Mouse (Mus musculus) lung, postnatal 0 days (tissue): ENCODE data around the gene Ankzf1.

Experiments used
- CTCF ChIP-seq: IDR thresholded peaks from 2 replicates; pipeline ENCODE4 v1.5.1; 2016; ENCODE audit warnings: antibody characterized with exemption, mild to moderate bottlenecking
- EP300 ChIP-seq: IDR thresholded peaks from 2 replicates; pipeline ENCODE4 v1.6.1; 2016; ENCODE audit warnings: antibody characterized with exemption, mild to moderate bottlenecking, control low read depth

- no peak for TF ChIP-seq CTCF
- TF ChIP-seq EP300: no peak
Observed at GRCm38 (mm10) chr1:75158990-75159389, 33.0 kb upstream of the Ankzf1 start.
